Mouse (Mus musculus) CD4-positive, CD25-positive, alpha-beta regulatory T cell, adult 2 months (primary cell): ENCODE data around the gene Itprid1.

Source experiments
- DNase-seq: peaks from one replicate; pipeline ENCODE4 v3.0.0-alpha.2; 2012; ENCODE audit warnings: low read depth, low spot score

Gene Itprid1

GRCm38 (mm10) chr6:55887598-55887997 lies 50.9 kb downstream of the Itprid1 start:
- no peak for DNase-seq

- no peak for DNase-seq
Measured at GRCm38 (mm10) chr6:55901568-55902328, 65.1 kb downstream of the Itprid1 start.

- DNase-seq, result no peak
Measured at GRCm38 (mm10) chr6:55902329-55902605, 65.6 kb downstream of the Itprid1 start.

GRCm38 (mm10) chr6:55919206-55919605 lies 82.5 kb downstream of the Itprid1 start:
- no peak for DNase-seq

GRCm38 (mm10) chr6:55920282-55920720 lies 83.6 kb downstream of the Itprid1 start:
- DNase-seq, result no peak

- no peak for DNase-seq
Measured at GRCm38 (mm10) chr6:55920866-55921630, 84.4 kb downstream of the Itprid1 start.

GRCm38 (mm10) chr6:55944709-55945108 lies 108.0 kb downstream of the Itprid1 start:
- no peak for DNase-seq

- peak; percentile 15 for DNase-seq
Measured at GRCm38 (mm10) chr6:55950345-55951110, 113.8 kb downstream of the Itprid1 start.

GRCm38 (mm10) chr6:55972998-55973397 lies 136.3 kb downstream of the Itprid1 start:
- no peak for DNase-seq

GRCm38 (mm10) chr6:55979766-55980165 lies 143.1 kb downstream of the Itprid1 start:
- DNase-seq, result no peak

- no peak for DNase-seq
Measured at GRCm38 (mm10) chr6:56008711-56009110, 172.0 kb downstream of the Itprid1 start.

GRCm38 (mm10) chr6:56012384-56012783 lies 175.7 kb downstream of the Itprid1 start:
- DNase-seq, result no peak

GRCm38 (mm10) chr6:56017291-56017994 lies 180.7 kb downstream of the Itprid1 start, which contains the start of gene Ppp1r17:
Gene Ppp1r17, plus strand, starts transcription at chr6:56017497.
- no peak for DNase-seq

GRCm38 (mm10) chr6:56019632-56020031 lies 182.9 kb downstream of the Itprid1 start:
- DNase-seq, result no peak

- no peak for DNase-seq
Measured at GRCm38 (mm10) chr6:56025533-56025932, 188.8 kb downstream of the Itprid1 start.

GRCm38 (mm10) chr6:56027318-56027717 lies 190.6 kb downstream of the Itprid1 start:
- no peak for DNase-seq

GRCm38 (mm10) chr6:56027966-56028365 lies 191.3 kb downstream of the Itprid1 start:
- DNase-seq, result no peak
